Mouse (Mus musculus) heart, adult 11 months (tissue): ENCODE results near the gene Wnt9a.
"Not testable (repeated sequence)": the region's sequence is repeated elsewhere in the genome, so short reads cannot be mapped to it uniquely, and the experiment has no call there.

ENCODE experiments used
- DNase-seq: peaks from one replicate; pipeline ENCODE4 v3.0.0; 2022

Wnt9a gene

DNA sequence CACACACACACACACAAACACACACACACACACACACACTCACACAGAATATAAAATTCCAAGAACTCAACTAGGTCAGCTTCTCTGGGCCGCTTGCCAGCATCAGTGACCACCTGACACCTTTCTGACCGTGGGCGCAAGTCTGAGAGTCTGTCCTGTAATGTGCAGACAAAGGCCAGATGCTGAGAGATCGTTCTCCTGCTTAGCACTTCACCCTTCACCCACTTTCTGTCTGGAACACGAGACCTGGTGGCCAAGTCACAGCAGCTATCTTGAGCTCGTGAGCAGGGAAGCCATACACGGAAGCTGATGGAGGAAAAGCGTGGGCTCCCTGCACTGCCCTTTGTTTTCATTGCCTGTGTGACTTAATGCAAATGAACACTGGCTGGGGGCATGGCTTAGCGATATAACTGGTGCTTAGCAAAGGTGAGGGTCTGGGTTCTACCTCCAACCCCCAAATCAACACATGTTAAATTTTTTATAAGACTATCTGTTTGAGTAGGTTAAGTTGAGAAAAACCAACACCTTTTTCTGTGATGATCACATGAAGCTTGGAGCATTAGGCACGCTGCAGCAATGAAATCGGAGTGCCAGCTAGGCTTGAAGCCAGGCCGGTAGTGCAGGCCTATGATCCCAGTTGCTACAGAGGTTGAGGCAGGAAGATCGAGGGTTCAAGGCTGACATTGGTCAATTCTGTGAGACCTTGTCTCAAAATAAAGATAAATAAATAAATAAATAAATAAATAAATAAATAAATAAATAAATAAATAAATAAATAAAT is 31.4 kb downstream of the Wnt9a start:
- DNase-seq, result peak; percentile 95

DNA sequence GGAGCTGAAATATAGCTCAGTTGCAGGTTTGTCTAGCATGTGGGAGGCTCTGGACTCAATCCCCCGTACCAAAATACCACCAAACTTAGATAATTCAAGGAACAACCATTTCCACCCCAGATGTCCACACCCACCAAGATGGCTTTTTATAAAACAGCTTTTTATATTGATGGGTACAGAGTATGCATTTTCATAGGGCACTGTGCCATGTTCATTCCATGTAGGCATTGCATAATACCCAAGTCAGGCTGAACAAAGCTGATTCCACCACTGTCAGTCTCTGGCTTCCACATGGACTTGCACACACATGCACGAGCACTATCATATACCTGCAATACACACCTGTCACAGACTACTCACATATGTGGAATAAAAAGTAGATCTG is 32.0 kb downstream of the Wnt9a start:
- no peak for DNase-seq

DNA sequence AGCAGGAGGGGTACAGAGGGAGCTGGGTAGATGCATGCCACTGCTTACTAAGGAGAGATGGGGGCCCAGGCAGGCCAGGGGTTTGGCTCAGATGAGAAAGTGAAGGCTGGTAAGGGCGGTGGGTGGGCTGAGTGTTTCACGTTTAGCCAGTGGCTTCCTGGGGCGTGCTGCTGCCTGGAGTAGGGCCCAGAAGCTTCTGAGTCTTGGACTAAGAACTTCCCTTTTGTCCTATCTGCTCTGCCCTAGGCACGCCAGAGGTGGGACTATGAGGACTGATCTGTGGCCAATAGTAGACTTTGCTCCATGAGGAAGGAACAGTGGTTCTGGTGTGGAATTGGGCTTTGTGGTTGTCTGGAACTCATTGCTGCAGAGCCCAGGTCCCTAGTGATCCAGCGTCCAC is 36.2 kb downstream of the Wnt9a start:
- no peak for DNase-seq

DNA sequence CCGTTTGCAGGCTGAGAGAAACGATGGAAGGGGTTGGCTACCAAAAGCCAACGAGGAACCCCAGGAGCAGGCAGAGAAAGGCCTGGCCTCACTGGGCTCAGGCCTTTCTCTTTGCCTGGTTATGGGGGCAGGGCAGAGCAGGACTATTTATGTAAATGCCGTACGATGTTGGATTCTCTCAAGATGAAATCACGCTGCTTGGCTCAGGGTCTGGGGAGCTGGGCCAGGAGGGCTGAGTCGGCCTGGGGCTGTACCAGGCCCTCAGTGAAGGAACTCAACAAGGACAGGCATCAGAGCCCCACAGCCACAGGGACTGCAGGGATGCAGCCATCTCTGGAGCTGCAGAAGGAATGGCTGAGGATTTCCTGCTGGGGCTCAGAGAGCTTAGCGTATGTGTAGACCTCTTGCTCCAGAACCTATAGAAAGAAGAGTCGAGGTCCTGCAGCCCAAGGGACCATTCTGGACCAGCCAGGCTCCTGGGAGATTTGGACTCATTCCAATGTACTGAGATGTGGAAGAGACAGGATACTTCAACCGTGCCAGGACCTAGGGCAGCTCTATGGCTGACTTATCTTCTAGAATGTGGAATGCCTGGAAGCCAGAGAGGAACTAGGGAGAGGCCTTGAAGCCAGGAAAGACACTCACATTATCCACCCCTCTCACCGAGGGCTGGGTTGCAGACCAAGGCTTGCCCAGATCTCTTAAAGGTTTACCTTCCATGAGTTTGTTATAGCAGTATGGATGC is 39.6 kb downstream of the Wnt9a start:
- peak; percentile 96 for DNase-seq

DNA sequence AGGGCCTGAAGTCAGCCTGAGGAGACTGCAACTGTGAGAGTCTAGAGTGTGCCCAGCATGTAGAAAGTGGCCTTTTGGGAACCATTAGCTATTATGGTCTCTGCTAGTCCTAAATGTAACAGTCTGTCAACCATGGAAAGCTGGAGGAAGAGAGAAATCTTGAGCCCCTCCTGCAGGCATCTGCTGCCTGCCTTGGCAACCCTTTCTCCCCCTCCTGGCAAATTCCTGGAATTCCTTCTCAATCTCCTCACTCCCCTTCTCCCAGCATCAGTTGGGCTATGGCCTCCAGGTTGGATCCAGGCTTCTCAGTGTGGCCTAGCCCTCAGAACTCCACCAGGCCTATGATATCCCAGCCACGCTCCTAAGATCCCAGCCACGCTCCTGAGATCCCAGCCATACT is 43.6 kb downstream of the Wnt9a start:
- DNase-seq, result no peak

DNA sequence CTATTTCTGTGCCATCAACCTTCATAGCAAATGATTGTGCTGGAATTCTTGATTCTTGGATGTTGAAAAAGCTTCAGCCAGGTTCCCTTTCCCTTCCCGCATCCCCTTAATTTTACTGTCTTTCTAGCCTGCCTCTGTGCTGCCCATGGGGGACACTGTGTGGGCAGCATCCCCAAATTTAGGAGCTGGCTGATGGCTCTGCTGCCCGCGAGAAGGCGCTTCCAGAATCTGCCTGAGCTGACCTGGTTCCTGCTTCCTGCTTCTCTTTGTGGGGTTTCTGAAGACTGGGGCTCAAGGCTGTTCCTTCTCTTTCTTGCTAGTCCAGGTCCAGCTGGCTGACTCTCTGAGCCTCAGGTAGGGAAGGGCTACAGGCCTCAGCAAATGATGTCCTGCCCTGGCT is 48.1 kb downstream of the Wnt9a start:
- no peak for DNase-seq

DNA sequence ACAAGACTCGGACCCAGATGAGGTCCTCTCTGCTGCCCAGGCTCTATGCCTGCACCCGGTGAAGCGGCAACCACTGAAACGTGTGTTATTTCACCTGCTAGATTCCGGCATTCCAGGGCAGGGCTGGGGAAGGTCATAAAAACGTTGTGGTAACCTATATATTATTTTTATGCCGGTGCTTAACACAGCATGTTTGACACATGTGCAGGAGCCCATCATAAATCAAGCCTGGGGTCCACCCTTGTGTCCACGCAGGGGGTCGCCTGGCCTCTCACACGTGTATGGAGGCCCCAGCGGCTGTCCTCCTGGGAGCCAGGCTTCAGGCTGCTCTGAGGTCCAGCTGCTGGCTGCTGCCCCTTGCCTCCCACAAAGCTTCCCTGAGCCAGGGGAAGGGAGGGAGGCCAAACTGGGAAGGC is 50.2 kb downstream of the Wnt9a start:
- no peak for DNase-seq

DNA sequence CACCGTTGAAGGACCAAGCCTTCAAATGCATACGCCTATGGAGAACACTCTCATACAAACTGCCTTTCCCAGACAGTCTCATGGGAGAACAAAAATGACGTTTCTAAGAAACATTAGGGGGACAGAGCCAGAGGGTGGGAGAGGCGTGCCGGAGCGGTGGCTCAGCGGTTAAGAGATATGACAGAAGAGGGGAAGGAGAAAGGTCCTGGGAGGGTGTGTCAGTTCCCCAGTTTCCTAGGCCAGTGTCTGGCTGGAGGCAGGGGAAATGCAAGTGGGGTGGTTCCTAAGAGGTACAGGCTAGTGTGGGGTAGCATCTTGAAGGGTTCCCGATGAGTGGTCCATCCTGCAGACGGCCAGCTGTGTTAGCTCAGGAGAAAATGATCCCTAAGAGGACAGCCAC is 54.6 kb downstream of the Wnt9a start:
- DNase-seq, result no peak

DNA sequence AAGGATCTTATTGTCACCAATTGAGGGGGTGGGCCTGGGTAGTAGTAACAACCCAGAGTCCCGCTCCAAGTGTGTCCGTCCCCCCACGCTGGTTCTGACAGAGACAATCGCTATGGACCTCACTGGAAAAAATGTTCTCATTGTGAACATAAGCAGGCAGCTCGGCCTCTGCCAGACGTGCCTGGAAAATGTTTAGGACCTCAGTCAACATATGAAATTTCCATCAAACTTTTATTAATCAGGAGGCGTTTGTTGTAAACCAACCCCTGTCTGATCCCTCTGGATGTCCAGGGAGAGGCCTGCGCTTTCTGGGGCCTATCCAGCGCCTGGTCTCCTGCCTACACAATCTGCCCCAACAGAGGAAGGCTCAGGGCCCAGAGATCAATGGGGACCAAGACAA is 57.3 kb downstream of the Wnt9a start:
- DNase-seq, result no peak

DNA sequence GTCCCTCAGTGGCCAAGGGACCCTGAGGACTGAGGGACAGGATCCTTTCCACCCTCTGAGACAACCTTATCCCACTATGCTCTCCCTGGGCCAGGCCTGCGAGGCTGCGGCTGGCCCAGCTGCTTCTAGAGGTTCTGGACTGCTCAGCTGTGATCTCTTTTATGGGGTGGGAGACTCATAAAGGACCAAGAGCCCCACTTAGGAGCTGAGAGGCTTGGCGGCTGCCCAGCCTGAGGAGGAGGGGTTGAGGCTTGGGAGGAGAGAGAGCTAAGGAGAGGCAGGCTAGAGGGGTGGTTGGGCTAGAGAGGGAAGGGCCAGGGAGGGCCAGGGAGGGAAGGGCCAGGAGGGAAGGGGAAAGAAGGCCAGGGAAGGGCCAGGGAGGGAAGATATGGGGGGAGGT is 57.7 kb downstream of the Wnt9a start:
- no peak for DNase-seq

DNA sequence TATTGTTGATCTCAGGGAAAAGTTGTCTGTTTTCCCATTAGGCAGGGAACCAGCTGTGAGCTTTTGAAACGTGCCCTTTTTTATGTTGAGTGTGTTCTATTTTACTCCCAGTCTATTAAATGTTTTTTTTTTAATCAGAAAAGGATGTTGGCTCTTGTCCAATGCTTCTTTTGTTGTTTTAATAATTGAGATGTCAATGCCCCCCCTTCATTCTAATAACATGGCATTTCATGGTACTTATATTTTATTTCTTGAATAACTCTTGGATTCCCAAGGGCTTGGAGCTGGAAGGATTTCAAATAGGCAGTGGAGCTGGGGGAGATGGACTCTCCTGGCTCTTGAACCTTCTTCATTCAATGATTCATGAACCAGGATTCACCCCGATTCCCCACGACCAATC is 59.3 kb downstream of the Wnt9a start:
- DNase-seq, result no peak

DNA sequence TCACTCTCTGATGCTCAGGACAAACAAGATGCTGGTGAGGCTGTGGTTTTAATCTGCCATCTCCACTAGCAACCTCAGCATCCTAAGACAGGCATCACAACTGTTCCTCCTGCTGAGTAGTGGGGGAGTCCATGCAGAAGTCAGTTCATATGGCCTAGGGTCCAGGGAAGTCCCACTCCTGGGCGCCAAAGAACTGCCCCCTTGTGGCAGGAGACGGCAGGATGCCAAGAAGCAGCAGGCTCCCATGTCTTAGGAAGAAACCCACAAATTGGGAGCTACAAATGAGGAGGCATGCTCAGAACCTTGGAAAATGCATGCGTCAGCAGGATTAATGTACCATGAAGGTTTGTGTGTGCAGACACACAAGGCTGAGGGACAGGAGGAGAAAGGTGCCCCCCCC is 59.9 kb downstream of the Wnt9a start:
- DNase-seq, result no peak

DNA sequence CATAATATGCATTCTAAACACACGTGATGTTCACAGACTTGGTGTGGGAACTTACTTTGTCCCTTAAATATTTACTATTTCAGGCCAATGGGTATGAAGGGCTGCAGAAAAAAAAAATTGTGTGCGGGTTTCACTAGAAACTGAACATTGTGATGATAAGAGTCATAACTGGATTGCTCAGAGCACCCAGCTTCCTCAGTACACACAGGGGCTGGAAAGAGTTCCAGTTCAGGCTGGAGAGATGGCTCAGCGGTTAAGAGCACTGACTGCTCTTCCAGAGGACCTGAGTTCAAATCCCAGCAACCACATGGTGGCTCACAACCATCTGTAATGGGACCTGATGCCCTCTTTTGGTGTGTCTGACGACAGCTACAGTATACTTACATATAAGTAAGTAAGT is 61.2 kb downstream of the Wnt9a start:
- not testable (repeated sequence) for DNase-seq

DNA sequence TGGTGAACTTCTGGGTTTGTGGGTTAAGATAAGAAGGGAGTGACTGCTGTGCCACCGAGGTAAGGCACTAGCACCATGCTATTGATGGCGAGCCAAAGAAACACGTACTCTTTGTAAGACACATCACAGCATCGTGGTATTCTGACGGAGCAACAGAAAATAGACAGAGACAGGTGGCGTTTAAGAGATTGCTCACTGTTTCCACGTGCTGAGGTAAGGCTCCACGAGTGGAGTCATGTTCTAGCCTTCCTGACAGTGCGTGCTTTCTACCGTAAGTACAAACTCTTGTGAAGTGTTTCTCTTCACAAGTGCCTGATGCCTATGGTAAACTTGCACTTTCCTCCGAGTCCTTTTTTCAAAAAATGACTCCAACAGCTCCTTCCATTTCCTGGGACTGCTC is 63.1 kb downstream of the Wnt9a start:
- no peak for DNase-seq

DNA sequence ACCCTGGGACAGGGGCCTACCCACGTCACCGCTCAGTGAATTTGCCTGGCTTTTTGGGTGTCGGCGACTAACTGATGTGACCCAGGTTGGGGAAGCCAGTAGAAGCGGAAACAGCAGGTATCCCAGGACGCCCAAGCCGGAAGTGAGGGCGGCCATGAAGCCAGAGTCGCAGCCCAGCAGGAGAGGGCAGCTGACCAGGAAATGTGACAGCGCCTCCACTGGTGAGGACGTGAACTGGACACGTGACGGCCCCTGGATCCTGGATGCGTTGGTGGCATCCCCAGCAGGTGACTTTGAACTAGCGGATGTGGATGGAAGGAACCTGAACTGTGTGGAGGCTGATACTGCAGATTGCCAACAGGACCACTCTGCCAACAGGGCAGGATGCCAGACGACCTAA is 68.7 kb downstream of the Wnt9a start, which contains the start of gene Prss38:
TSS of gene Prss38 (minus strand) at position 183 of the 400 bp plus-strand sequence.
- DNase-seq, result no peak

DNA sequence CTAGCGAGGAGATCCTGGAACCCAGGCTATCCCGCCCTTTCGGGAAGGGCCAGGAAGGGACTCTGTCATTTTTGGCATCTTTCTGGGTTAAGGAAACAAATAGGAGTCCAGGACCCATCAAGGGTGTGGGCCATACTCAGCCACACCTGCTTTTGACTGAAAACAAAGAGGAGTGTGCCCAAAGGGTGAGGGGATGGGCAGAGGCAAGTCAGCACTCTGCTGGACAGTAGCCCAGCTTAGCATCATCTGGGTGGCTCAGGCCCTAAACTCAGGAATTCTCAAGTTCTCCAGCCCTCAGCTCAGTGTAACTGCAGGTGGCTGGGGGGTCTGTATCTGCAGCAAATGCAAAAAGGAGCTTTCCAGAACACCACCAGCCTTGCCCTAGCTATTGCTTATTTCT is 71.3 kb downstream of the Wnt9a start:
- peak; percentile 91 for DNase-seq

DNA sequence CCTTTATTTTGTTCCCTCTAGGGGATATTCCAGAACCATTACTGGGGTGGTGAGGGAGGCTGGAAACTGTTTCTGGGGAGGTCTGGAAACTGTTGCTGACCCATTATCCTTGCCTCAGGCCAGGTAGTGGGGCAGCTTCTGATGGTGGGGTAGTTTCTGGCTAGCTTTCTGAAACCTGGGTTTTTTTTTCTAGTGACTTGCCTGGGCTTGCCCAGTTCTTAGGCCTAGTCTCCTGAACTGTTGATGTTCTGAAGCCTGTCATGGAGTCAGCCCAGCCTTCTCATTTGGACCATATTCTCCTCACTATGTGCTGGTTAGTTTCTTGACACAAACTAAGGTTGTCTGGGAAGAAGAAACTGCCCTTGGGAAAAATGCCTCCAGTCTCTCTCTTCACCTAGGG is 72.8 kb downstream of the Wnt9a start:
- DNase-seq, result no peak
